Mouse (Mus musculus) testis, adult 10 weeks (tissue): Measurements from ENCODE around the gene Gng13. TPM values are rescaled to one million over a fixed set of nuclear protein-coding genes. Genes with fewer than 3 reads are reported as not detected.

Experiments used
- polyA plus RNA-seq: library from polyadenylated mRNA; stranded (reverse); fragments of 350-450 nt; fragmentation: Illumina TruSeq; extraction: RNeasy Lipid Tissue Mini Kit (QIAGEN cat#74804); gene quantifications from one replicate; pipeline ENCODE4 v1.2.3, GENCODE M21; 2014; ENCODE audit warnings: low read depth, low replicate concordance

The Gng13 gene
- not detected for polyA plus RNA-seq

DNA sequence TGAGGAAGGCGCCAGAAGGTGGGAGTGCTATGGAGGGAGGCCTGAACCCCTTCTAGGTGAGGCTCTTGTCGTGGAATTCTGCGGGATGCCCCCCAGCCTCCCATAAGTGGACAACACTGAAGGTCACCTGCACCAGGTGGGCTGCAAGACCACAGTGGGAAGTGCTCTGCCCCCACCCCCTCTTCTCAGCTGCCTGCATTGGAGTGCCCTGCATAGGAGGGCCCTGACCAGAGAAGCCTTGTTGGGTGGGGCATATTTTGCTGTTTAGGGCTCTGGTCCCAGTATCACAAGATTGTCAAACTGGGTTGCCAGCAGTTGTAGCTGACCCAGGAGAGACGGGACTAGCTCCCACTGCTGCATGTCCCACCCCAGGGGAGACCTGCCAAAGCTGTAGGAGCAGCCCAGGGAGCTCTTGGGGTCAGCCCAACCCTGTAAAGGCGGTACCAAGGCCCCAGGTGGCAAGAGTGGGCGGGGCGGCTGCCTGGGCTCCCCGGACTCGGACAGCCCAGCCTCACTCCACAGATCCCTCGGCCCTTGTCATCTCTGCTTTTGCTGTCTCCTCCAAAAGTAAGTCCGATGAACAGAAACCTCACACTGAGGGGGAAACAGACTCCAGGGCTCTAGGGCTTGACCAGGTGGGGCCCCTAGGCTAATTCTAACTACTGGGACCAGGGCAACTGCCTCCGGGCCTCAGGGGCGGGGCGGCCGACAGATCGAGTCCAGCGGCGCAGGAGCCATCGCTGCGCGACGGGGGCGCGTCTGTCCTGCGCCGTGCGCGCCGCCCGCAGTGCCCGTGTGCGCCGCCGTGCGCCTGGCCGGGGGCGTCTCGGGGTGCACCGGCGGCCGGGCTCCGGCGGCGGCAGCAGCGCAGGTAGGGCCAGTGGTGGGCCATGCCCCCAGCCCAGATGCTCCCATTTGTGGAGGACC is at the start of gene Gng13:
Gene Gng13, plus strand, starts transcription at position 461 of the 927 bp plus-strand sequence.

DNA sequence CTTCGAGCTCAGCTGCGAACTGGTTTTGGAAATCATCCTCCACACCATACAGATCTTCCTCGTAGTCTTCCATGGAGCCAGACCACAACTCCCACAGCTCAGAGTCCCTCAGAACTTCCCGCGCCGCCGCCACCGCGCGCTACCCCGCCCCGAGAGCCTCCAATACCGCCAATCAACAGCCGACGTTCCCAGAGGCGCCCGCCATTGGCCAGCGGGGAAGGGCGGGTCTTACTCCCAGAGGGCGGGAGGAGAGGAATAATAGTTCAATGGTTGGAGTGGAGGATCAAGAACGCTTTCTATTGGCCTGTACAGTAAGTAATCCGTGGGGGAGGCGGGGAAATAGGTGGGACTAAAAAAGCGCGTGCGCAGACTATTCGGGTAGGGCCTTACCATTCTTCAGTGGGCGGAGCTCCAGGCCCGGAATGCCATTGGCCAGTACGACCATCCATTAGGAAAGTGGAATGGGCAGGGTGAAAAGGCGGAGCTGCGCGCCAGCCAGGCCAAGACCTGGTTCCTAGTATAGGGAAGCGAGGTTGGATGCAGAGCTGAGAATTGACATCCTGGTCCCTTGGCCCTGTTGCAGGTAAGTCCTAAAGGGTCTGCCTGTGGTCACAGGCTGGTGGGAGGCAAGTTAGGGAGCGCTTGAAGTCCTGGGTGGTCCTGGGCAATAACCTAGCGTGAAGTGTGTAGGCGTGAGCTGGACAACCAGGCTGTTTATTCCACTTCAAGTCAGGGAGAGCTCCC is 10.5 kb downstream of the Gng13 start, which contains the start of the genes Chtf18 and Rpusd1:
Gene Chtf18, minus strand, starts transcription at position 155 of the 744 bp plus-strand sequence.
Gene Rpusd1, plus strand, starts transcription at position 406 of the 744 bp plus-strand sequence.

DNA sequence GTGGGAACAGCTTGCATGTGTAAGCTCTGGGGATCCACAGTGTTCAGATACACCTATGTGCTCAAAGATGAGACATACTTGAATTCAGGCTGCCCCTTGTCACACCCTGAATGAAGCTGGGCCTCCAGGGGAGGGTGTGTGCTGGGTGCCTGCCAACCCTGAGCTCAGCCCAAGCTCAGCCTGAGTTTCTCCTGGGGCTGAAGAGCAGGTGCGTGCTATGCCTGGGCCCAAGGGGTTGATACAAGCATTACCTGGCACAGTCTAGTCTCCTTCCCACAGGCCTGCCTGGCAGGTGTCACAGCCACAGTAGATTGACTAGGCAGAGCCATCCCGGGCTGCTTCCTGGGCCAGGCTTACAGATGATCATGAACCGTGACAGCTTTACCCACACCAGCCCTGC is 18.8 kb downstream of the Gng13 start, which contains the start of gene Mslnl:
Gene Mslnl, plus strand, starts transcription at position 298 of the 400 bp plus-strand sequence.

DNA sequence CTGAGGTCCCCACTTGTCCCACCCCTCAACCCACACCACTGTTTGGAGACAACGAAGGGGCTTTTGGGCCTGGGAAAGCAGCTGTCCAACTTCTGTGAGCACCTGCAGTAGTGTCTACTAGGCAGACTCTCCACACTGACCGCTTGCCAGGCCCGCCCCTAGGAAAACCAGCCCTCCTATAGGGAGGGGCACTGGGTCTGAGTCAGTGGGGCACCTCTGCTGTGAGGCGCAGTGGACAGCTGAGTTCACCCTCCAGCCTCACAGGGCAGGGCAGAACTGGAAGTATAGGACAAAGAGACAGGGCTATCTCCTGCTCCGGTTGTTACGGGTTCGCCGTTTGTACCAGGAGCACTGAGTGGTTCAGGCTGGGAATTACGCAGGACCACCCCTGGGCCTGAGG is 37.3 kb downstream of the Gng13 start, which contains the start of gene Msln:
Gene Msln, minus strand, starts transcription at position 138 of the 400 bp plus-strand sequence.

Other genes with a start within 250 kb of the Gng13 start
- not detected for gene Sstr5, start 219.9 kb upstream of the Gng13 start, polyA plus RNA-seq
- gene Sox8, start 146.5 kb upstream of the Gng13 start, polyA plus RNA-seq: 4.2 TPM
- gene Lmf1, start 138.1 kb upstream of the Gng13 start, polyA plus RNA-seq: 2.4 TPM
- gene Chtf18, start 10.2 kb downstream of the Gng13 start, polyA plus RNA-seq: 1.6 TPM
- not detected for gene Rpusd1, start 10.5 kb downstream of the Gng13 start, polyA plus RNA-seq
- not detected for gene Mslnl, start 18.9 kb downstream of the Gng13 start, polyA plus RNA-seq
- gene Msln, start 37.2 kb downstream of the Gng13 start, polyA plus RNA-seq: 0.22 TPM
- gene Narfl, start 56.6 kb downstream of the Gng13 start, polyA plus RNA-seq: 1.4 TPM
- gene Haghl, start 68.5 kb downstream of the Gng13 start, polyA plus RNA-seq: 0.55 TPM
- gene Ccdc78, start 69.4 kb downstream of the Gng13 start, polyA plus RNA-seq: 0.49 TPM
- gene Fam173a, start 75.7 kb downstream of the Gng13 start, polyA plus RNA-seq: 0.43 TPM
- 0.35 TPM for gene AC134908.4, start 78.5 kb downstream of the Gng13 start, polyA plus RNA-seq
- gene Metrn, start 80.0 kb downstream of the Gng13 start, polyA plus RNA-seq: 0.24 TPM
- gene Fbxl16, start 91.9 kb downstream of the Gng13 start, polyA plus RNA-seq: 0.60 TPM
- 1.0 TPM for gene Wdr24, start 106.5 kb downstream of the Gng13 start, polyA plus RNA-seq
- 1.1 TPM for gene Jmjd8, start 111.7 kb downstream of the Gng13 start, polyA plus RNA-seq
- gene Stub1, start 116.2 kb downstream of the Gng13 start, polyA plus RNA-seq: 3.4 TPM
- not detected for gene Rhbdl1, start 120.1 kb downstream of the Gng13 start, polyA plus RNA-seq
- not detected for gene Gm20683, start 124.6 kb downstream of the Gng13 start, polyA plus RNA-seq
- 4.0 TPM for gene Rhot2, start 127.7 kb downstream of the Gng13 start, polyA plus RNA-seq
- gene Wdr90, start 144.3 kb downstream of the Gng13 start, polyA plus RNA-seq: 3.1 TPM
- 0.78 TPM for gene Mcrip2, start 151.6 kb downstream of the Gng13 start, polyA plus RNA-seq
- gene Mettl26, start 157.9 kb downstream of the Gng13 start, polyA plus RNA-seq: 11.0 TPM
- gene Wfikkn1, start 163.7 kb downstream of the Gng13 start, polyA plus RNA-seq: not detected
- gene Rab40c, start 202.6 kb downstream of the Gng13 start, polyA plus RNA-seq: 1.7 TPM
- 4.1 TPM for gene Pigq, start 227.8 kb downstream of the Gng13 start, polyA plus RNA-seq
- gene Nhlrc4, start 227.8 kb downstream of the Gng13 start, polyA plus RNA-seq: not detected
- gene A930017K11Rik, start 235.4 kb downstream of the Gng13 start, polyA plus RNA-seq: not detected